In the genomic region with DNA sequence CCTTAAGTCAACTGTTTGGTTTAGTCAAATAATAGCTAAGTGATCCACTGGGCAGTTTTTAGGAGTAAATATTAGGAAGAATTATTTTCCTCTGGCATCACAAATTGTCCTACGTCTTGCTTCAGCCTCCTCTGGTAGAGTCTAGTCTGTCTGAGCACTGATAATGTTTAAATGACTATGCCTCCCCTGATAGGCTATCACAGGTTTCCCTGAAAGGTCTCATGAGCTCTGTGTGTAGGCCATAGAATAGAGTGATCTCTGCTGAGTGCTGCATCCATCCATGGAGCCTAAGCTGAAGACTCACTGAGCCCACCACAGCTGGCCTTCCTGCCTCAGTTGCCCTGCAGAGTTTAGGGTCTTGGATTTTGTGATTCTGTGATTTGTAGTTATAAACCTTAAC, we compare ENCODE assay signal across 19 mouse cellular contexts. TPM values are rescaled to one million over a fixed set of nuclear protein-coding genes. Genes with fewer than 3 reads are reported as not detected.
"Had no signal": no experiment of that assay in that cellular context is flagged by ENCODE, and none has a peak within 500 bp of the region (broad histone marks: within the 10 kb centered on the region; RNA-seq: fewer than 3 reads in every experiment).

No protein-coding gene starts in this region.

- H3K27ac ChIP-seq: midbrain, embryonic 10.5 days; midbrain, embryonic 13.5 days; neural tube, embryonic 13.5 days had no signal

- H3K9me3 ChIP-seq: midbrain, embryonic 10.5 days; midbrain, embryonic 13.5 days; neural tube, embryonic 13.5 days had no signal

- ATAC-seq: inflammation-experienced regulatory T-cells, adult 6 months; intestine, embryonic 16.5 days; midbrain, embryonic 13.5 days; midbrain, embryonic 16.5 days had no signal

- H3K27me3 ChIP-seq: midbrain, embryonic 13.5 days; neural tube, embryonic 13.5 days had no signal

- DNase-seq: kidney, adult 18-20 months; kidney, adult 9 months; kidney, postnatal 14 days; kidney, postnatal 4 days; lung, adult 2 months; lung, postnatal 14 days; lung, postnatal 4 days; retina, postnatal 1 day; right cerebral cortex, postnatal 25 days; spleen, adult 18-20 months; thymus, adult 18-20 months; thymus, postnatal 36 days had no signal

- H3K9ac ChIP-seq: midbrain, embryonic 13.5 days; neural tube, embryonic 13.5 days had no signal

- H3K4me2 ChIP-seq: midbrain, embryonic 13.5 days; neural tube, embryonic 13.5 days had no signal

- H3K4me3 ChIP-seq: midbrain, embryonic 10.5 days; midbrain, embryonic 13.5 days; myocyte; neural tube, embryonic 13.5 days had no signal

RNA-seq across cellular contexts. Expression of gene Tmem200b, which starts 33.0 kb away (rescaled TPM):
- polyA plus RNA-seq: inflammation-experienced regulatory T-cells, adult 6 months; midbrain, embryonic 13.5 days had no signal

RNA-seq across cellular contexts. Expression of gene Ptpru, which starts 50.5 kb away (rescaled TPM):
- polyA plus RNA-seq: inflammation-experienced regulatory T-cells, adult 6 months had no signal
